Mouse (Mus musculus) heart, adult 11 months (tissue): ENCODE measurements at regions not wholly inside any gene's neighbourhood (a gene's known extent, or its start where the extent isn't known, plus 50 kb on each side); places are given as distances from the start of the nearest gene placed in this dataset.
A peak's percentile ranks its signal among the peaks of the same experiment; 100 is the strongest.

Experiments
- DNase-seq: peaks from one replicate; pipeline ENCODE4 v3.0.0; 2022

- DNase-seq: no peak
Measured at GRCm38 (mm10) chr8:113250264-113250663, 385.1 kb upstream of the Mon1b start.

DNA sequence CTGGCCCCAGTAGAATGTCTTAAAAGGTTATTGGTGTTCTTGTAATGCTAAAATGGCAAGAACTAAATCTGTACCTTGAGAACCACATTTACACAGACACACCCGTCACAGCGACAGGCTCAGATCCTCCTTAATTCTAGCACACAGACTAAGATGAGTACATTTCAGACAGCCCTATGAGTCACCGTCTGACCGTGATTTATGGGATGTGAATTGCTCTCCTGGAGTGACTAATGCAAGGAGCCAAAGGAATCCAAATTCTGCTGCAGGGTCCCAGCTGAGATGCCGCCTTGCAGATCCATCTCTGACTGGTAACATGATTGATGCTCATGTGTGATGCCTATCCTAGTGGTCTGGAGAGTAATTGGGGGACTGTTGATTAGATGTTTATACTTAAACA, 381.3 kb upstream of the Mon1b start:
- no peak for DNase-seq

DNA sequence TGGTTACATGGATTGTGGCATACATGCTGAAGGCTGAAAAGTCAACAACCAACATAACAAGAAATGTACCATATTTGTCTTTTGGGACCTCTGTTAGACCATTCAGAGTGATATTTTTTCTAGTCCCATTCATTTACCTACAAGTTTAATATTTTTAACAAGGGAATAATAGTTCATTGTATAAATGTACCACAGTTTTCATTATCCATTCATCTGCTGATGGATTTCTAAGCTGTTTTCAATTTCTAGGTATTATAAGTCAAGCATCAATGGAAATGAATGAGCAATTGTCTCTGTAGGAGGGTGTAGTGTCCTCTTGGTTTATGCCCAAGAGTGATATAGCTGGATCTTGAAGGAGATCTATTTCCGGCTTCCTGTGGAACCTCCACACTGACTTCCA, 375.9 kb upstream of the Mon1b start:
- DNase-seq: no peak

DNA sequence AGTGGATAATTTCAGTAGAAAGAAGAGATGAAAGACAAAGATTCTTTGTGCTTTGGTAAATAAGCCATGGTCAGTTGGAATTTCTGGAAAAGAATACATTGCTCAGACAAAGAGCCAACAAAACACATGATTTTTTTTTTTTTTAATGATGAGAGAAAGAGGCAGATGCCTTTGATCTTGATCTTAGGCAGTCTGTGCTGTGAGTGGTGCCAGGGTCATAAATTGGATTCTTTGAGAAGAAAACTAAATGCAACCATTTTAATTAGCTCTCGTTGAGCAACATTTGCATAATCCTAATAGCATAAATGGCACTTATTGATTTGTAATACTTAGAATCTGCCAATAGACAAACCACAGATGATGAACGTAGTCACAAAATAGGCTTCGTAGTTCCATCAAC, 372.1 kb upstream of the Mon1b start:
- no peak for DNase-seq

DNA sequence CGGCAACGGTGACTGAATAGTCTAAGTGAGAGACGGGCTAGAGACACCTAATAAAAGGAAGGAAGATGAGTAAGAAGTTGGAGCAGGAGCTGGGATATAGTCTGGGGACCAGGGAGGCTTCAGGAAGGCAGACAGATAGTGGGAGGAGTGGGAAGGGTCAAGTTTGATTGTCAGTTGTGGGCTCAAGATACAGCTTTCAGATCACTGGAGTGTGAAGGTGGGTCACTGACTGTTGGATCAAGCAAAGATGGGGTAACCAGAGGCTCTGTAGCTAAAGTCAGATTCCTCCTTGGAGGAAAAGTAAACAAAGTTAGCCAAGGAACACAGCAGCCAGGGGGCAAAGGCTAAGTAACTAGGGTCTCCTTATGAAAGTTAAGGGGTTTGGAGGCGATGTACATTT, 364.1 kb upstream of the Mon1b start:
- DNase-seq: no peak

DNA sequence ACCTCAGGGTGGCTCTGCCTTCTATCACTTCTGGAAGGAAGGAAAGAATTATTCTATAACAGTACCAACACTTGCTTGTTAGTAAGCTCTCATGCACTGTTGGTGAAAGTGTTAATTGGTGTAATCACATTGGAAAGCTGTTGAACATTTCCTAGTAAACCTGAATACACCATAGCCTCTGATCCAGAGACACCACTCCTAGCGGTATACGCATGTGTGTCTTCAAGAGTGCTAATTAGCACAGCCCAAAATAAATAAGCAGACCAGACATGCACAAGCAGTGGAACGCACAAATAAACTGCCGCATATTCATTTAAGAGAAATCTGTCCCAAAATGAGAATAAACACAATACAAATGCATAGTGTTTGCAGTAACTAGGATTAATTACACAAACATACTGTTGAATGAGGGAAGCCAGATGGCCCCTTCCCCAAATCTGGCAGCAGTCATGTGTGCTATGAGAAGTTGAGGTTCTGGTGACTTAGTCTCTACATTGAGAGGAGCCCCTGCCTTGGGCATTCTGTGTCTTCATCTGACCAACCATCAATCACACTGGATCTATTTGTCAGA, 335.0 kb upstream of the Mon1b start:
- no peak for DNase-seq

- no peak for DNase-seq
Measured at GRCm38 (mm10) chr8:113303426-113303825, 332.0 kb upstream of the Mon1b start.

DNA sequence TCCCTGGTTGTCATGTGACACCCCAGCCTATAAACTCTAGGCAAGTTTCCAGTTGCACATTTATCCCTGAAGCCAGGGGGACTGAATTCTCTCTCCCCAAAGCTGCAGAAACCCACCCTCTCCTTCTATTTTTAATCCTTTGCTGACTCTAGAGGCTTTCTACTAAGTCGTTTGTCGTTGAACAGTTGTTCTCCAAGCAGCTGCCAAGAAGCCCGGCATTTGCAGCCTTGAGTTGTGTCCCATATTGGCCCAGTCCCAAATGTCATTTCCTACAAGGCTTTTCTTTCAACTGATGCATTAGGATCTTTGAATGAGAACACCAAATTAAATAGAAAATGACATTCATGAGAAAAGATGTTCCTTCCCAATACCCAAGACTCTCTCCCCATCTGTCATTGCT, 318.2 kb upstream of the Mon1b start:
- no peak for DNase-seq

GRCm38 (mm10) chr8:113331576-113331975, 303.8 kb upstream of the Mon1b start:
- DNase-seq: no peak

DNA sequence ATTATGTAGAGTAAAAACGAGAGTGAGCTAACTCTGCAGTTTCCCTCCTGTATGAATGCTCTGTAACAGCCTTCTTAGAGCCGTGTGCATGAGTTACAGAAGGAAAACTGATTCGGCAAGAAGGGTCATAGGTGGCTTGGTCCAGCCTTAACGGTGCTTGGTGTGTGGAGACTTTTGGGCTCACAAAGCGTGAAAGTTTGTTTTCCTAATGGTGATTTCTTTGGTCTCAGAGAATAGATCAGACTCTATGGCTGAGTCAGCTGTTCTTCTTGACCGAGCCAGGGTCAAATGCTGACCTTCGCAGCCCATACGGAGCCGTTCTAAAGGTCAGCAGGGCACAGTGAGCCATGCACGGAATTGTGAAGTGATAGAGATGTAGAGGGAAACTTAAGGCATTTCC, 294.1 kb upstream of the Mon1b start:
- DNase-seq: no peak

GRCm38 (mm10) chr8:113361900-113362299, 273.5 kb upstream of the Mon1b start:
- no peak for DNase-seq

- no peak for DNase-seq
Measured at GRCm38 (mm10) chr8:113364181-113364580, 271.2 kb upstream of the Mon1b start.

DNA sequence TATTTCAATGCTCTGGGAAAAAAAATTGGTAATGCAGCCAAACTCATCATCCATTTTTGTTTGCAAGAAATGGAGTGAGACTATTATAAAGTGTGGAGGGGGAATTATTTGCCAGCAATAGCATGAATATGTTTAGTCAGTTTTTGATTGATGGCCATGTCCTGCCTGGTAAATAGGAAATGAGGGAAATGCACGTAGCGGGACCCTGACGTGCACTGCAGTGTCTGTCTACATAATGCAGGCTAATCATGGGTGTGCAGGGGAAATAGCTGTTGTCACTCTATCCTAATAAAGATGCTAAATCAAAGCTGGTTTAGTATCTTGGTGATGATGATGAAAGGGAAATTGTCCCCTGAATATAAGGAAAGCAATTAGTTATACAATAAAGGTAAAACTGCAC, 251.9 kb upstream of the Mon1b start:
- DNase-seq: no peak

DNA sequence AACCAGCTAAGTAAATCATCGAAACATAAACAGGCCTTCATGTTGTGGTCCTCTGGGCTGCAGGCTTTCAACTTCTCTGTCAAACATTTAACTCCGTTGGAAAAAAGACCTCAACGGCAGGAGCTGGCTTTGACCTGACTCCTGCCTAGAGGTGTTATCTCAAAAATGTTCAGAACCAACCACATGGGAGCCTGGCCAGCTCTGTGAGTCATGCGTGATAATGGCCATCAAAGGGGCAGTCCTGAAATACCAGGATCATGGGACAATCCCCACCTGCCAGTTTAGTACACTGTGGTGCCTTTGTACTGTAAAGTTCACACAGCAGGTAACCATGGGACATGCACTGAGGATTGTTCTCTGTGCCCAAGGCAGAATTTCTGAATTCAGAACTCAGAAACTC, 251.4 kb upstream of the Mon1b start:
- peak; percentile 92 for DNase-seq

DNA sequence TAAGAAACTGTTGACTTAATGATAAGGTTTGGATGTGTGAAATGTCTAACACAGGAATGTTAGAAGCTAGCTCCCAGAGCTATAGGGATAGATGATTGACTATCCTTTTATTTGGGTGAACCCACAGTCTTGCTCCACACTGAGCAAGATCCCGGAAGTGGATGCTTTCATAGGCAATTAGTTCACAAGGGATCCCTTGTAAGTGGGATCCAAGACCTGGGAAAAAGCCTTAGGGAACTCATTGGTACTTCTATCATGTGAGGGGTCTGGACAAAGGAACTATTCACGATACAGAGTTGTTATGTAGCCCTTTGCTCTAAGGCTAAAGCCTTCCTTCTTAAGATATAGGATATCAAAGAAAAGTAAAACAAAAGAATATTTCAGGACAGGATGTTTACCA, 245.9 kb upstream of the Mon1b start:
- DNase-seq: no peak

GRCm38 (mm10) chr8:113390038-113390437, 245.3 kb upstream of the Mon1b start:
- no peak for DNase-seq

- no peak for DNase-seq
Measured at GRCm38 (mm10) chr8:113394319-113394718, 241.1 kb upstream of the Mon1b start.

- DNase-seq: no peak
Measured at GRCm38 (mm10) chr8:113405158-113405557, 230.2 kb upstream of the Mon1b start.

- no peak for DNase-seq
Measured at GRCm38 (mm10) chr8:113419352-113419751, 216.0 kb upstream of the Mon1b start.

DNA sequence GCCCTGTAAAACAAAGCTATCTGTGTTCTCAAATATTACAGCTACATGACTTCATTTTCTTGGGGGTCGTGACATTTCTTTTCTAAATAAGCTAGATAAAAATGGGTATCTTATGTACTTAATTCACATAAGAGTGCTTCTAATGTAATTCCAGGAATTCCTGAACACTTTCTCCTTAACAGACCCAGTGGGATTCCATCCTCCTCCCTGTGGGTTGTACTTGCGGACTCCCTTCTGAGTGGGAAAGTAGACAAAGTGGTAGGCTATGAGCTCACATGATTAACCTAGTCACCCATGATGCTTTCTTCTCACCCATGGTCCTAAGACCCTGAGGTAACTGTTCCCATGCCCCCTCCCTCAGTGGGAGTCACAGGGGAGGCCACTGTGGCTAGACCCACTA, 212.7 kb upstream of the Mon1b start:
- DNase-seq: no peak

GRCm38 (mm10) chr8:113439088-113439487, 196.3 kb upstream of the Mon1b start:
- DNase-seq: no peak

DNA sequence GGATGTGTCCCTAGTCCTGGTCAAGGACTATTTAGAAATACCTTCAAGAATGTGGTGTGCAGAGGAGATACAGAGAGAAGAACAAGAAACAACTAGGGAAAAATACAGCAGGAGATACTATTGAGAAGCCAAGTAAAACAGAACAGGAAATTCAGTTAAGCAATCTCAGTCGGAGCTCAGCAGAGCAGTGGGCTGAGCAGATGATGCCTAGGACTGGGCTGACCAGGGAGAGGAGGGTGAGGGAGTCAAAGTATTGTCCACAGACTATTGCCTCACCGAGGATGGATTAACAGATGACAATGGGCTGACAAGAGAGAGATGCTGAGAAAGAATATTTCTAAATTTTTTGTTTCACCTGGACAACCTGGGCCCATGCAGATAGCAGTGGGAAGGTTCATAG, 181.4 kb upstream of the Mon1b start:
- DNase-seq: no peak

GRCm38 (mm10) chr8:113464625-113465024, 170.8 kb upstream of the Mon1b start:
- no peak for DNase-seq

DNA sequence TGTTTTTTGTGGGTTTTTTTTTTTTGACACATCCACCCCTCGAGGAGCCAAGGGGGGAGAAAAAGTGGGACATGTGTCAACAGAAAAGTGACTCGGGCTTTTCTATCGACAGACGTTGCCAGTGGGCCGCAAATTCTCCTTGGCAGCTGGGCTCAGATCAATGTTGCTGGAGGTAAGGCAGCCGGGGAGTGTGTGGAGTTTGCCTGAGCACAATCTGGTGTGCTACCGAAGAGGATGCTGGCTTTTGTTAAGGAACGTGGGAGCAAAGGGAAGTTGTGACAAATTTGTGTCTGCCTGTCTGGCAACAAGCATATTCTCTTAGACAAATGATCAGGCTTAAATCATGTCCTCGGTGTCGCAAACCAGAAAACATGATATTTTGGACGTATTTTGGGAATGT, 170.2 kb upstream of the Mon1b start:
- DNase-seq: no peak

DNA sequence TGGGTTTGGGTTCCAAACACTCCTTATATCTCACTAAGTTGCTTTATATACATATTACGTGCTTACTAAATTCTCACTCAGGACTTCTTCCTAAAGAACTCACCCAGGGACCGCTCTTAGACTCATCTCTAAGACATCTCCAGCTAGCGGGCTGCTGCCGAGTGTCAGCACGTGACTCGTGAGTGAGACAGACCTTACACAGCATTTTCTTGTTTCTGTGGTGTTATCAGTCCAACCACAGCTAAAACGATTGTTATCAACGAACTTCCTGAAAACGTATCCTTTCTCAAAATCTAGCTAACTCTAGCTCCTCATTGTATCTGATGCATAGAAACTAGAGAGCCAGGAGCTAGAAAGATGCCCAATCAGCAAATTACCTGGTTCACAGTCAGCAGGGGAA, 168.7 kb upstream of the Mon1b start:
- no peak for DNase-seq
